Mouse (Mus musculus) thymus, adult 2 months (tissue): ENCODE measurements around the gene Myrip.

Source experiments
- CTCF ChIP-seq: fragments of 200-500 bp; IDR thresholded peaks from 2 replicates; pipeline ENCODE4 v1.5.1; 2012; ENCODE audit warnings: mild to moderate bottlenecking, control low read depth, low read length, moderate library complexity, borderline replicate concordance; ENCODE audit not compliant: control insufficient read depth, poor library complexity, insufficient read depth; ENCODE audit errors: extremely low read depth
- POLR2A ChIP-seq: fragments of 200-500 bp; IDR thresholded peaks from 2 replicates; pipeline ENCODE4 v1.6.1; 2012; ENCODE audit warnings: mild to moderate bottlenecking, low read length, control low read depth, moderate library complexity; ENCODE audit not compliant: control insufficient read depth, poor library complexity, insufficient read depth; ENCODE audit errors: extremely low read depth

DNA sequence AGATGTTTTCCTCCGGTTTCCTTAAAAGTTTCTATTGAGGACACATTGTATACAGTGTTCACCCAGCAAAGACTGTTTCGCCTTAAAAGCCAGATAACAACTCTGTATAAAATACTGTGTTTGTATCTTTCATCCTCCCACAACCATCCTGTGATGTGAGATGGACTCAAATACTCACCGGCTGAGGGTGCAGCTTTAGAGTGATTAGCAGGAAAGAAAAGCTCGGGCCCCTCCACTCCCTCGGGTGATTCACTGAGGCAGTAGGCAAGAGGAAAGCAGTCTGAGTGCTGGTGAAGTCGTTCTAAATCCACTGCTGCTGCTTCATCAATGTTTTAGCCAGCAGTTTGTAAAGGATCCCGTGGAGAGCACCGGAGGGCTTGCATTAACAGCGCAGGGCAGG lies 93.9 kb downstream of the Myrip start:
- TF ChIP-seq CTCF, result no peak
- TF ChIP-seq POLR2A, result no peak
